Mouse (Mus musculus) liver, adult 2 months (tissue): Measurements from ENCODE around the gene Jun.

Experiments used
- CTCF ChIP-seq: fragments of 200-500 bp; IDR thresholded peaks from 2 replicates; pipeline ENCODE4 v1.5.1; 2011; ENCODE audit warnings: low read depth, low read length, control low read depth
- POLR2A ChIP-seq: fragments of 200-500 bp; IDR thresholded peaks from 2 replicates; pipeline ENCODE4 v1.6.1; 2011; ENCODE audit warnings: low read length, control low read depth; ENCODE audit not compliant: insufficient read depth; ENCODE audit errors: extremely low read depth

- TF ChIP-seq CTCF (no peak), POLR2A (no peak)
Observed at GRCm38 (mm10) chr4:95078625-95079024, 26.6 kb upstream of the Jun start.
